Mouse (Mus musculus) retina, embryonic 14.5 days (tissue): ENCODE results near the gene Oas1h.
"Not testable (repeated sequence)": the region's sequence is repeated elsewhere in the genome, so short reads cannot be mapped to it uniquely, and the experiment has no call there.

Experiments used
- DNase-seq: peaks from one replicate; pipeline ENCODE4 v3.0.0-alpha.2; 2015; ENCODE audit warnings: low spot score

Oas1h gene

GRCm38 (mm10) chr5:120887413-120887812 lies 26.2 kb downstream of the Oas1h start, which contains the start of gene Oas1g:
Gene Oas1g, minus strand, starts transcription at chr5:120887613.
- DNase-seq = not testable (repeated sequence)

- no peak for DNase-seq
Measured at GRCm38 (mm10) chr5:120887831-120888230, 26.6 kb downstream of the Oas1h start.

GRCm38 (mm10) chr5:120888294-120888815 lies 27.1 kb downstream of the Oas1h start:
- not testable (repeated sequence) for DNase-seq

- no peak for DNase-seq
Measured at GRCm38 (mm10) chr5:120890026-120890425, 28.8 kb downstream of the Oas1h start.

GRCm38 (mm10) chr5:120890991-120891390 lies 29.8 kb downstream of the Oas1h start:
- no peak for DNase-seq

GRCm38 (mm10) chr5:120891566-120892242 lies 30.5 kb downstream of the Oas1h start:
- DNase-seq = not testable (repeated sequence)

- no peak for DNase-seq
Measured at GRCm38 (mm10) chr5:120892243-120892660, 31.0 kb downstream of the Oas1h start.

- DNase-seq = not testable (repeated sequence)
Measured at GRCm38 (mm10) chr5:120893866-120894265, 32.6 kb downstream of the Oas1h start.

- DNase-seq = not testable (repeated sequence)
Measured at GRCm38 (mm10) chr5:120894692-120895091, 33.5 kb downstream of the Oas1h start.

- no peak for DNase-seq
Measured at GRCm38 (mm10) chr5:120895231-120895900, 34.1 kb downstream of the Oas1h start.

- DNase-seq = no peak
Measured at GRCm38 (mm10) chr5:120898307-120898706, 37.1 kb downstream of the Oas1h start.

- no peak for DNase-seq
Measured at GRCm38 (mm10) chr5:120898726-120899125, 37.5 kb downstream of the Oas1h start.

- no peak for DNase-seq
Measured at GRCm38 (mm10) chr5:120900666-120901065, 39.4 kb downstream of the Oas1h start.

GRCm38 (mm10) chr5:120902056-120902455 lies 40.8 kb downstream of the Oas1h start:
- DNase-seq = no peak

- DNase-seq = not testable (repeated sequence)
Measured at GRCm38 (mm10) chr5:120906791-120907733, 45.8 kb downstream of the Oas1h start, which contains the start of gene Oas1a. Gene Oas1a, minus strand, starts transcription at chr5:120907521.

GRCm38 (mm10) chr5:120908196-120908920 lies 47.1 kb downstream of the Oas1h start:
- DNase-seq = no peak

GRCm38 (mm10) chr5:120914204-120914603 lies 53.0 kb downstream of the Oas1h start, which contains the start of gene Oas1d:
Gene Oas1d, plus strand, starts transcription at chr5:120914536.
- DNase-seq = not testable (repeated sequence)

GRCm38 (mm10) chr5:120919156-120919935 lies 58.1 kb downstream of the Oas1h start:
- DNase-seq = not testable (repeated sequence)

GRCm38 (mm10) chr5:120920296-120920695 lies 59.1 kb downstream of the Oas1h start:
- DNase-seq = no peak
